Mouse (Mus musculus): ENCODE measurements around the gene Arglu1.

Arglu1 gene

DNA sequence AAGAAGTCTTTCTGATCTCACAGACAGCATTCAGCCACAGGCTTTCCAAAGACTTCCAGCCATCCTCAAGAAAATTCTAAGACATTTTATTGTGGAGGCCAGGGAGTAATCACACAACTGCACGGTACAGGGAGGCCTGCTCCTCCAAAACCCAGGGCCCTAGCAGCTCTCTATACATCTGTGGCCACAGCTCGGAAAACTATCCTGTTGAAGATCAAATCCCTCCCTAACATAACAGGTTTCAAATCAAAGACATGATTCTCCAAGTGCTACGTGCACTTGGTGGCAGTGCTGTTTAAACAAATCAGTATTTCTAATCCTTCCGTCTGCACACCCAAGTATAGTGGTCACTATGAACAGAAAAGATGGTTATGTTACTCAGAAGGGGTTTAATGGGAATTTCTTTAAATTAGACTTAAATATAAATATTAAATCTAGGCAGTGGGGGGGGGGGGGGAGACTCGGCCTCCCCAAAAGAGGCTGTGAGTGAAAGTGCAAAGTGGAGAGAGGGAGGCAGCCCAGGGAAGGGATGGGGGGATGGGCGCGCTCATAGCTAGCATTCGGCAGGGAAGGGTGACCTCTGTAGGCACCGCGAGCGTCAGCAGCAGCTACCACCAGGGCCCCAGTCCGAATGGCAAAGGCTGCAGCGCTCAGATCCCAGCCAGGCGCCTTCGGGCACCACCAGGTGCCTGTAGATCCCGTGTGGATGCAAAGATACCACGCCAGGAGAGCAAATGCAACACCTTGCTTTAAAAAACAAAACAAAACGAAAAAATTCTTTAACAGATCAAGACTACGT, 31.7 kb downstream of the Arglu1 start:
- DNase-seq: peak; percentile 97

DNA sequence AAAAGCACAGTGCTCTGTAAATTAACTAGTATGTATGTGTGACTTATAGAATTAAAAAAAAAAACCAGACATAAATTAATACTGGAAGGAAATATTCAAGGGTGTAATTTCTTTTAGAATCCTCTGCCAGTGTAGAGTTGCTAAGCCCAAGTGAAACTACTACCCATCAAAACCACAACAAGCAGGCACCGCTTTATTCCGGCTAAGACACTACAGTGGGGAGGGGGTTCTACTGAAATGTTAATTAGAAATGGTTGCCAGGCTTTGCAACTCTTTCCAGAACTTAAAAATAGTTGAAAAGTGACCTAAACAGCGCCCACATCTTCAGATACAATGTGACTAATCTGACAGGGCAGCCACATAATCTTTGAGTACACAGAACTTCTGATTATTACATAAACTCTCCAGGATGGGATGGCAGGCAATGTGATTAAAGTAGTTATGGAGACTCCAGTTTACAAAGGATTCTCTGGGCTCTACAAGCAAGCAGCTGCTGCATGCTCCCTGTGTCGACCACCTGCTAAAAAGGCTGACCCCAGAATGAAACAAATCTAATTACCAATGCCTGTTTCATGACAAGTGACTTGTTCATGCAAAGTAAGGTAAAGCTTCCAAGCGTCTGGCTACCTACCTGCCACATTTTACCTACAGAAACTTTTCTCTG, 32.5 kb downstream of the Arglu1 start:
- no peak for DNase-seq

DNA sequence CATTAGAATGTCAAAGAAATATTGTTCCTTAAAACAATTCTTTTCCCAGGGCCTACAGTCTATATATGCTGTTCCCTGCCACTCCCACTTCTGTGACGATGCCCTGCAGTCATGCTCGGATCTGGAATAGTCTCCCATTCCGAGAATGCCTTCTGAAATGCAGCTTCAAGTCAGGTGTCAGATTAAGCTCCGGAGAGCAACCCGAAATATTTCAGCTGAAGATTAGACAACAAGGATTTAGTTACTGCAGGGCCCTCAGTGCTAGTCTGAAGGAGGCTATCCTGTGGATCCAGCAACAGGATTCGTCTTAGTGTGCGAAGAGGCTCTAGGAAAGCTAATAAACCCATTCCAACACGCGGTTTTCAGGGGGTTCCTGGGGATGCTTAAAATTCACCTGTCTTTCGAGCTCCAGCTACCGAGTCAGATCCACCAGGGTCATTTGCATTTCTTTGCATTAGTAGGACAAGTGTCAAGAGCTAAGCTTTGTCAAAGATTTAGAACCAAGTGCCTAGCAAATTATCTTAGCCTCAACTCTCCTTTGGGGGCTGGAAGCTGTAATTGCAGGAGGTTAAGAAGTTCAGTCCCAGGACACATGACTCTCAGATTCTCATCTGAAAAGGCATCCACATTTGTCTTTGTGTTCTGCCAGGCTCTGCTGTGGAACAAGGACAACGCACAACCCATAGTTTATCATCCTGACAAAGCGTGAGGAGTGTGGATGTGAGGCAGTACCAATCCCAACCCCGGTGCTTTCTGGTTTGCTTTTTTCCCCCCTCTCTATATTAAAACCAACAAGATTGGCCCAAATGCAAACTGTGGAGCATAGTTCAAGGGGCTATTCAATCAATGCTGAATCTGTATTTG, 33.5 kb downstream of the Arglu1 start:
- DNase-seq: peak in 1 of 2 experiments; percentile 15

DNA sequence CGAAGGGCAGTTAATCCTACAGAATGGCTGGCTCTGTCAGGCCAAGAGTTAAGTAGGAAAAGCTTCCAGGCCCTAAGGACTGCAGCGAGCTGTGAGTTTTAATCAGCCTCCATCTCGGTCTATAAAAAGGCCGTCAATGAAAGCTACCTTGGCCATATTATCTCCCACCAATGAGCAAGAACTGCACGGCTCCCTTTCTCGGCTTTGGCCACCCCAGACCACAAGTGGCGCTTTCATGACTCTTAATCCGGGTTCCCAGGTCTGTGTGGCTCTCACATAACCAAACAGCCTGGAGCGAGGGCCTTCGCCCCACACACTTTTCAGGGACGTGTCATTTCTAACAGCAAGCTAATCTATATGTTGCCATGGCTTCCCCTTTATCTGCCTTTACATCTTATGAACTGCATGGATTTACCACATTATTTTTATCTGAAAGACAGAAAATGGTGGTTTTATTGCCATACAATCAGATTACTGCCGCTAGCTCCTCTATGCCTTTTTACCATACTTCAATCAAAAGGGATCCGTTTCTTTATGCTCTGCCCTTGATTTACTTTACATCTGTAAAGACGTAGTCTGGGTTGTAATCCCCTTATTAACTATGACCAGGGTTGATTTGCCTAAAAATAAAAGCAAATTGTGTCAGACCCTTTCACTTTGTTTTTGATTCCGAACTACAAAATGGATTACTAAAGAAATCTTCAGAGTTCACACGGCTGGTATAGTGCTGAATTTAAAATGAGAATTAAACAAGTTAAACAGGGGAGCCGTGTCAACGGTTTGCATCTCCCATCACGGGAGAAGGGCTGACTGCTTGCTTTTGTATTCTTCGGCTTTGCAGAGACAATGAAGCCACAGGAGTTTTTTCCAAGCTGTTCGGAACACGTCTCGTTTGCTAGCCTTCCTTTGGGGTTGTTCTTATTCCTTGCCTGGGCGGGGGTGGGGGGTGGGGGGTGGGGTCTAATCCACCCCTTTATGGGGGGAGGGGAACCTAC, 34.7 kb downstream of the Arglu1 start:
- DNase-seq: peak in 1 of 2 experiments; percentile 30

DNA sequence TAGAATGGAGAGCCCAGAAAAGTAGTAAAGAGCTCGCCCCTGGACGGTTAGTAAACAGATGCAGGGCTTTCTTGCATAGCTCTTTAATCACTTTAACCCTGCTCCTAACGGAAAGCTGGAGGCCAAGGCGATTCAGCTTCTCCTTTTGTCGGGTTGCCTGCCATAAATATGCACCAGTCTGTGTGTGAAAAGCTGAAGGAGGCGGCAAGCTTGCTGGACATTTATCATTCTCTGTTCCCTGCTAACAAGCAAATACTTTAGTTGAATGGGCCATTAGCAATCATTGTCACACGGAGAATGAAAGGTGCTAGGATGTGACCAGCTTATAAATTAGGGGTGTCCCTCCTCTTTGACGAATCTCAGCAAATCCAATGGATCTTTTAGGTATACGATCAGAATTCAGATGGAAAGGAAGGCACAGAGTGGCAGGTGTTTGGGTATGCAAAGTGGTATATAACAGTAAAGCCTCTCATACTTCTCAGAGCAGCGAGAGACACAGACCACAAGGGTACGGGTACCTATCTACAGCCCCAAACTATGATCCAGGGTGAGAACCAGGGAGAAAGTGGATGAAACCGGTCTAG, 36.3 kb downstream of the Arglu1 start:
- DNase-seq: no peak

DNA sequence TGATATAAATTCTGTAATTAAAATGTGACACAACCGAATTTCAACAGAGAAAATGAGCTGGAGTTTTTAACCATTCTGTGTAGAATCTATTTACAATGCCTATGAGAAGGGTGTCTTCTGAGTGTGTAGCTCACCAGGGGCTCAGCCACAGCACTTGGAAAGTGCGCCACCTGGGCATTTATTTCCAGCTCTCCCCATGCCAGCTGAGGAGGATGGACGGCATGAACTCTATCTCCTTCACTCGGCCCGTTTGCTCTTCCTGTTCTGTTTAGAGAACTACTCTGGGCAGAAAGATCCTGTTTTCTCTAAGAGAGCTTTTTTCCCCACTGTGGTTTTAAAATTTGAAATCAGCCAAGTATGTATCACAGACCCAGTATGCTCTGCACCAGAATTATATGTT, 37.0 kb downstream of the Arglu1 start:
- peak in 1 of 2 experiments; percentile 17 for DNase-seq

DNA sequence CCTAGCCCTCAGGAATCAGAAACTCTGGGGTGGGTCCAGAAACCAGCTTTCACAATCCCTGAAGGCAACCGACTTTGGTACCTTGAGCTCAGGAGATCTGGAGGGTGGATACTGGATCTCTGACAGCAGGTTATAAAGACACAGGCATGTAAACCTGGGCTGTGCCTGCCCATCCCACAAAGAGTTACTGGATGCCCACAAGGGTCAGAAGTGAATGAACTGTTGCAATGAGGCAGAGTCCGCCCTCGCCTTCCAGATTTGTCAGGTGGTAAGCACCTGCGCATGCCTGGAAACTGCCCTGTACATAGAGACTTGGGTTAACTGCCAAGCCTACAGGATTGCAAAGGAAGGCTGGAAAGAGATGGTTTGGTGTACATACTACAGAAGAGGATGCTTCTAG, 37.9 kb downstream of the Arglu1 start:
- no peak for DNase-seq

DNA sequence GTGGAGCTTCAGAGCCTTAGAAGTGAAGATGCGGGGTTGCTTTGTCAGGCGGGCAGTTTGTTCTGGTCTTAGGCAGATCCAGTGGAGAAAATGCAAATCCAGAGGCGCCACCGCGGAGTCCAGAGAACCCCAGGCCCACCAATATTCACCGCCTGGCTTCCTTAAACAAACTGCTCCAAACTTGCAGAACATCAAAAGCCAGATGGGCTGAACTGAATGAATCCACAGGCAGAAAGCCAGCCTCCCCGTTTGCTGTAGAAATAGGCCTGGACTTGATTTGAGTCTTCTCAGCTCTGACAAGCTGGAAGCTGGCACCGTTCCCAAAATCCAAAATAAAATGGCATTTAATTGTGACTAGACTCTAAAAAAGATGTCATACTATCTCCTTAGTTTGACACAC, 40.4 kb downstream of the Arglu1 start:
- DNase-seq: peak; percentile 84 to 86

DNA sequence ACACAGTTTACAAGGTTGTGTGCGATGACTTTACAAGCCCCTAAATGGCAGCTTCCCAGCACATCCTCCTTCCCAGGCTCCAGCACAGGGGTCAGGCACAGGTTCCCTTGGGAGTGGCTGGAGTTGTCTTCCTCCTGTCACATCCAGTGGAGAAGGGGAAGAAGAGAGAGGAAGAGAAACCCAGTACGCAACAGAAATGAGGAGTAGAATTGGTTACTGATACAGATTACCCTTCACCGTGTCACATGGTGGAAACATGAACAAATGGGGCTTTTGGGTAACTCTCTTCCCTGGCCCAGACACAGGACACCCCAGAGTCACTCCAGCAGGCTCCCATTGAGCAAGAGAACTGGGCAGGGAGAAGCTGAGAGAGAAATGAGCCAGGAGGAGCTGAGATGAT, 40.8 kb downstream of the Arglu1 start:
- peak in 1 of 2 experiments; percentile 21 for DNase-seq

DNA sequence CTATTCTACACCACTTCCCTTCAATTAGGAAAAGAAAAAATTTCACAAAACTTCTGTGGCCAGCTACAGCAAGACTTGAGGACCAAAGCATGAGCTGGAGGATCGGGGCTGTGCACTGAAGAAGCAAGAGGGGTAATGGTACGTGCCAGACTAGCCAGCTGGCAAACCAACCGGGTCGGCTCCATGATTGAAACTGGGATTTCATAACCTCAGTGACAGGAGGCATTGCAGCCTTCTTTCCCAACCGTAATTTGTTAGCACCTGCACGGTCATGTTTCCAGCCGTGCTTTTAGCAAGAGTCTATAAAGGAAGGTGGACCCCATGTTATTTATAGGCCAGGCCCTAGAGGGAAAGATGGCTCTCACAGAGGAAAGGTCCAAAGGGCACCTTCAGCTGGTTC, 41.6 kb downstream of the Arglu1 start:
- DNase-seq: peak; percentile 48 to 62

DNA sequence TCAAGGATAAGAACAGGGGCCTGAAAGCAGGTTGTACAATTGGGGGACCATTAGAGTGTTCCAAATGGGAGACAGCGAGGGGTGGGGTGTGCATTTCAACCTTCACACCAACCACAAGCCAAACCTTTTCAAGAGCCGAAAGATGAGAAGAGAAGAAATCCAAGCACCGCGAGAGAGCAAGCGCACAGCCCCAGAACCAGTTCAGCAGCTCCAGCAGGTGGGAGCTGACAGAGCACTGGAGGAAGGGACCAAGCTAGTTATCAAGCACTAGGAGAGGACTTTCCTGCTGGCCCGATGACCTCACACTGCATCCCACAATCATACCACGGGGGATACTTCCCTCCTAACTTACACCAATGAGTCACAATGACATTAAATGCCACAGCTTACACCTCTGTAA, 42.5 kb downstream of the Arglu1 start:
- no peak for DNase-seq

DNA sequence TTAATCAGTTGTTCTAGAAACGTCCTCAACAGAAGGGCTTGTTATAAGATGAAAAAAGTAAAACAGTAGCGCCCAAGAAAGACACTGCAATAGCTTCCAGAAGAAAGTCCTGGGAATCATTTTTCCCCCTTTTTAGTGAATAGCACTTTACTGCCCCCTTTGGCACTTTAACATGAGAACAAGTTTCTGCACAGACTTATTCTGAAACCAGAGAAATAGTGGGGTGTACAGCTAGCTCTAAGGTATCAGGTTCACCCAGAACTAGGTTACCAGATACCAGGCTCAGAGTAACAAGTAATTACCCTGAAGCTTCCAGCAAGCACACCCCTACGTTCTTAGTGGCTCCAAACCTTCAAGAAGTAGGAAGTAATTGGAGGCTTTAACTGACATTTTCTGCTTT, 43.0 kb downstream of the Arglu1 start:
- DNase-seq: peak in 1 of 2 experiments; percentile 34

DNA sequence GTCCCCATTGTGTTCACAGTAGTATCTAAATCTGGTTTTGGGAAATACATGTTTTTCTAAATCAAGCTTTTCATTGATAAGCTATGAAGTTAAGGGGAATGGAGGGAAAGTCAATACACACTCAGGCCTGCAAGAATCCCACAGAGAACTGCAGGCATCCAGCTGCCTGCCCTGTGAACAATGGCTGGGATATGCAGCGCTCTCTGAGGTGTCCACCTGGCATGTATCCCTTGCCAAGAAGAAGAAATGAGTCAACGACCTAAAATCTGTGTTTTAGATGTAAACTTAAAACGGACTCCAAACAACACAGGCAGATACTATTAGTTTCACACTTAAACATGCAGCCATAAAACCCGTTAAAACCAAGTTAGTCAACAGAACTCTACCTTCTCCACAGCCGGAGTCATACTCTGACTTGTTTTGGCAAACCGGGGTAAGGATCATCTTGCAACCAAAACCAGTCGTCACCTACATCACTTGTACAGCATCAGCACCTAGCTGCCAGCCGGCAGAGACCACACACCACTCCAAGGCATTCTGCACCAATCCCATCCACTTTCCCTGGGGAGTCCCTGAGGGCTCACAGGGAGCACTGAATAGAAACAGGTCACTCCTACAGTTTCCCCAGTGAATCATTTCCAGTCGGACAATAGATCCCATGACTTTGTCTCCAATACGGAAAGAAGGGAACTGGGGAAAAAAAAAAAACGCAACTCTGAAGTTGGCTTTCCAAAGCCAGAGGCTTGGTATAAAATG, 46.0 kb downstream of the Arglu1 start:
- DNase-seq: no peak

DNA sequence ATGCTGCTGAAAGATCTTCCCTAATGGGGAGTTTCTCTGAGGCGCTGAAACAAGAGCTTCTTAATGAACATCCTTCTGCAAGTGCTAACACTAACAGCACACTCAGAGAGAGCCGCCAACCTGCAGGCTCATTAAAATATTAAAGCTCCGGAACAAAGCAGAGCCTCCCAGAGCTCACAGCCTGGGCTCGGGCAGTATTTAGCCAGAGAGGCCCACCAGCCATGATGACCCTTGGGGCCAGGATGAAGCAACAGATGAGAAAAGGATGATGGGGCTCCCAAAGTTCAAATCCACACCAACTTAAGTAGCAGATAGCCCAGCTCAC, 50.1 kb downstream of the Arglu1 start:
- DNase-seq: no peak

DNA sequence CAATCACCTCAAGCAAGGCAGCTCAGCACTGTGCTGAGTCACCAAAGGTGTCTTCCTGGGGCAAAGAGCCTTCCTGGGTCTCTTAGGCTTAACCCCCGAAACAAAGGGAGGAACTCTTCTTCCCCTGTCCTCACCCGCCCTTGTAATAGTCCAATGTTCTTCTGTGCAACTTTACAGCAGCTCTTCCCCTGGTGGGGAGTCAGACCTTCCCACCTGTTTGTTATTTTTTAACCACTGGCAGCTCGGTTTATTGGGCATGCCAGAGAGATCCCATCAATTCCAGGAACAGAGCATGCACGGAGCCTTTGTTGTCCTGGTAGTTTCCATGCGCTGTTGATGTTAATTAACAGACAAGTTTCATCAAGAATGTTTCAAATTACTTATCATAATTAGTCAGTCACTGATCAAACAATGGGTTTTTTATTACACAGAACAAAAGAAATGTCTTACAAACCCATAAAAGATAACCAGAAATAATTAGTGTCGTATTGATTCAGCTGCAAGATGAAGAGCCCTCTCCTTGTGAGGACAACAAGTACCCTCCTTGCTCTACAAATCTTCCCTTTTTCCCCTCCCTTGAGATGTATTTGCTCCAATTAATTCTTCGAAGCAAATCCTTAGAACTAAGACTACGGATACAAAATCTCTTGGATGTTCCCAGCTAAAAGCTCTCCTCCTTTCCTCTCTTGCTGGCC, 50.6 kb downstream of the Arglu1 start:
- no peak for DNase-seq

DNA sequence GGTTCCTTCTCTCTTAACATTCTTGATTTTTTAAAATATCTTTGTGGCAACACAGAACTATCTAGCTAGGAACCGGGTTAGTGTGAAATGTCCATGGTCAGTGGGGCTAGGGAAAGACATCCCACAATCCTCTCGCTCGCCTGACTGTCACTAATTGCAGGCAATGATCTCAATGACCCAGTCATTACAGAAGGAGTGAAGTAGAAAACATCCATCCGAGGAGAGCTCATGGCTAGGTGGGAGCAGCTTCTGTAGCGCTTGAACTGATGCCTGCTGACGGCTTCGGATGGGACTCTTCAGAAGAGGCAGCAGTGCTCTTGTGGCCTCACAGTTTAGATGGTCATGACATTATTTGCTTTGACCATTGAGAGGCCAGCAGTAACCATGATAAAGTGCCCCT, 58.9 kb downstream of the Arglu1 start:
- DNase-seq: no peak

DNA sequence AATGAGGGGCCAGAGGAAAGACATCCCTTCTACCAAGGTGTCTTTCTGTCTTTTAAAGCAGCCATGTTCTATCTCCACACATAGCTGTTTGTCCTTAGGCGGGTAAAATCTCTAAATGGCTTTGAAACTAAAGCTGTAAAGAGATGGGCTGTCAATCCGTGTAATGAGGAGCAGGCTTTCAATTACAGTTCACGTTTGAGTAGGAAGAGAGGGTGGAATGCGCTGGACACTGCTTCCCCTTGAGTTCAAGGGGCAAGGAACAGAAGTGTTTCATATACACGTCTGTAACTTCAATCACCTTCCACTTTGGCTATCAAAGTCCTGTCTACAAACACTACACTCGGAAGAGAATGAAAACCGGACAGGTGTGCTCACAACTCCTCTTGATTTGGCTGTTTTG, 66.3 kb downstream of the Arglu1 start:
- no peak for DNase-seq

DNA sequence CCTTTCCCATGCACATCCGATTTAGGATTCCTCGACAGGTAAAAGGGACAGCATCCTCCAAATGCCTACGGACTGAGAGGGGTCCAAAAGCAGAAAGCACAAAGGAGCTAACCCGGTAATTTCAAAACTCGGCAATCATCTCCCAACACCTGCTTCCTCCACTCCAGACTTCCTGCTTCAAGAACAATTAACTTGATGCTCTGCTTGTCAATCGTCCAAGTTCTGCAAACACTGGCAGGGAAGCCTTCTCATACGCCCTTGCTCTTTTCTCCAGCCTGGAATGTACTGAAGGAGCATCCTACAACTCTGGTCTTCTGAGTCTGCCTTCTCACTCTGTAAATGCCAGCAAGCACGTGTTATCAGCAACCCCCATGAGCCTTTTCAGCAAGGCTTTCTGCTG, 66.8 kb downstream of the Arglu1 start:
- peak; percentile 59 to 62 for DNase-seq

DNA sequence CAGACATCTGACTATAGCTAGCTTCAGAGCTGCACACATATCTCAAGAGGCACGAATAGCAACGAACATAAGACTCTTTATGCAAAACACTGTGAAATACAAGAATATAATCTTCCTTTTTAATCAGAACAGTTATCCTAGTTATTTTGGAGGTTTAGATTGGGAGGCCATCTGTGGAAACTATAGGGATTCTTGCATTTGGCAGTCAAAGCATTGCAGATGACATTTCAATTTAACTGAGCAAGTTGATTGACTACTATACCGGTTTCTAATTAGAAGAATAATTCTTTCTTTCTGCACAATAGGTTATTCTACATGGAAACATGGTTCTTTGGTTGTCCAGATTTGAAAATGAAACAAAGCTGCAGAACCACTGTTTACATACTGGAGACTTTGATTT, 67.8 kb downstream of the Arglu1 start:
- DNase-seq: peak; percentile 40 to 58

DNA sequence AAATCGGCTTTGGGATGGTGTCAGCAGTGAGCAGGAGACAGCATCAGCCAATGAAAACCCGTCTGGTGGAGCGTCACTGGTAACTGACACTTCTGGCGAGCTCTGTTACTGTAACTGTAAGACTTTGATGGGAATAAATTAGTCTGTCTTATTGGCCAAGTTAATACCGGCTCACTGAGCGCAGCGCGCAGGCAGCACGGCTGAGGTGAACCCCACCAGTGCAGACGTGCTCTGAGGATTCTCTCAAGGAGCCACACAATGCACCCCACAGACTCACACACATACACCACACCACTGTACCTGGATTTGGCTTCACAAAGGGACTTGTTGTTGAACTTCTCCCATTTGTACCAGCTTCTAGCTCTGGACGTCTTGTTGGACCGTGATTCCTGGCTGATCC, 68.3 kb downstream of the Arglu1 start:
- DNase-seq: peak; percentile 75 to 82
